ENCODE assay signal across 24 mouse cellular contexts in the genomic region with DNA sequence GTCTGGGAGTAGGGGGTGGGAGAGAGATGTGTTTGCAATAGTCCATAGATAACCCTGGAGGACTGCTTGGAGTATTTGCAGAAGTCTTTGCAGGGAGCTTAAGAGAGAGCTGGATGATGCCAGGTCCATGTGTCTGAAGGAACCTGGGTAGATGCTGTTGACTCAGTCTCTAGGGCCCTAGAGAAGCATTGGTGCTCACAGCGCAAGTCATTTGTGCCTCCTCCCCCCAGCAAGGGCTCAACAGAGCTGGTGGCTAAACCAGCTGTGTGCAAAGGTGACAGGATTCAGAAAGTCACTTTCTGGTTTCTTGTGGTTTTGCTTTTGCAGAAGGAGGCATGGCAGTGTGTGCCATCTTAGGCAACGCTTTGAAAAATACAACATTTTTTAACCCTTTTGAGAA. TPM values are rescaled to one million over a fixed set of nuclear protein-coding genes. Genes with fewer than 3 reads are reported as not detected.
DNase-seq lines count a peak whose midpoint lies in the region; ATAC-seq and TF ChIP-seq lines count a peak whose summit lies in the region.
"Had no signal": no experiment of that assay in that cellular context is flagged by ENCODE, and none has a peak within 500 bp of the region (broad histone marks: within the 10 kb centered on the region; RNA-seq: fewer than 3 reads in every experiment).

No protein-coding gene starts in this region.

- TF ChIP-seq EP300 in lung, postnatal 0 days (IDR thresholded peaks at IDR 0.05): no peak

- no peaks in the 10 kb centered on the region for H3K36me3 ChIP-seq in lung, postnatal 0 days (ENCODE audit: insufficient read depth, low read length)
- H3K36me3 ChIP-seq in splenic B cell, adult 2 months (ENCODE audit: control insufficient read depth, insufficient read depth, low read length, poor library complexity, severe bottlenecking): no peaks in the 10 kb centered on the region
- no peaks in the 10 kb centered on the region for H3K36me3 ChIP-seq in intestine, postnatal 0 days (ENCODE audit: control insufficient read depth, insufficient read depth)
- H3K36me3 ChIP-seq: embryonic facial prominence, embryonic 13.5 days; heart, embryonic 12.5 days; intestine, embryonic 15.5 days; kidney, embryonic 15.5 days; limb, embryonic 12.5 days; liver, embryonic 13.5 days; midbrain, embryonic 12.5 days; neural tube, embryonic 12.5 days had no signal

- no peak overlapping the region for H3K4me2 ChIP-seq in lung, postnatal 0 days (replicated peaks; ENCODE audit: low read depth, low read length)
- H3K4me2 ChIP-seq in intestine, postnatal 0 days (replicated peaks; ENCODE audit: low read depth): no peak overlapping the region
- H3K4me2 ChIP-seq: embryonic facial prominence, embryonic 13.5 days; heart, embryonic 12.5 days; hindbrain, embryonic 14.5 days; intestine, embryonic 15.5 days; kidney, embryonic 15.5 days; limb, embryonic 12.5 days; liver, embryonic 13.5 days; midbrain, embryonic 12.5 days; neural tube, embryonic 12.5 days had no signal

- WGBS in lung, postnatal 0 days: 49% methylated on average over 2 of the region's 2 CpGs
- WGBS in intestine, postnatal 0 days: 79% methylated on average over 2 of the region's 2 CpGs

- no peak overlapping the region for H3K27ac ChIP-seq in lung, postnatal 0 days (ENCODE audit: low read length)
- no peak overlapping the region for H3K27ac ChIP-seq in intestine, postnatal 0 days (ENCODE audit: low read depth, low read length)
- H3K27ac ChIP-seq: embryonic facial prominence, embryonic 13.5 days; hindbrain, embryonic 14.5 days; intestine, embryonic 15.5 days; kidney, embryonic 15.5 days; limb, embryonic 12.5 days; liver, embryonic 13.5 days; macrophage; midbrain, embryonic 12.5 days; neural tube, embryonic 12.5 days had no signal

- DNase-seq in lung, postnatal 0 days (ENCODE audit: low spot score): peak; percentile 36
- no peak for DNase-seq in lung, postnatal 4 days
- DNase-seq in splenic B cell, adult 2 months (ENCODE audit: low read depth, low spot score): peak; percentile 42
- peak; percentile 20 to 49 for DNase-seq in thymus, postnatal 36 days
- no peak for DNase-seq in cerebellum, adult 9-10 months
- DNase-seq in cerebellum, adult 18-20 months: no peak
- DNase-seq: adrenal gland, postnatal 36 days; cerebellum, adult 8-10 months; heart, postnatal 14 days; kidney, postnatal 4 days; liver, embryonic 13.5 days; right cerebral cortex, adult 18-20 months had no signal

- no peaks in the 10 kb centered on the region for H3K9me3 ChIP-seq in lung, postnatal 0 days (ENCODE audit: low read length)
- H3K9me3 ChIP-seq in intestine, postnatal 0 days (ENCODE audit: control insufficient read depth): no peaks in the 10 kb centered on the region
- H3K9me3 ChIP-seq: embryonic facial prominence, embryonic 13.5 days; heart, embryonic 12.5 days; intestine, embryonic 15.5 days; kidney, embryonic 15.5 days; limb, embryonic 12.5 days; liver, embryonic 13.5 days; midbrain, embryonic 12.5 days; neural tube, embryonic 12.5 days had no signal

- peak; percentile 50; the same call in 1 of the 2 replicates for ATAC-seq in lung, postnatal 0 days
- ATAC-seq in granulocyte monocyte progenitor cell, adult 5-6 weeks (replicated peaks; ENCODE audit: poor library complexity, severe bottlenecking): peak; percentile 22; the same call in 1 of the 2 replicates
- ATAC-seq in intestine, postnatal 0 days: no peak
- ATAC-seq: forebrain, embryonic 14.5 days; intestine, embryonic 15.5 days had no signal

- TF ChIP-seq CTCF in lung, postnatal 0 days (IDR thresholded peaks at IDR 0.05): no peak
- TF ChIP-seq CTCF in intestine, postnatal 0 days (IDR thresholded peaks at IDR 0.05; ENCODE audit: low read depth): no peak

- H3K4me1 ChIP-seq in lung, postnatal 0 days (ENCODE audit: insufficient read depth, low read depth, low read length): no peaks in the 10 kb centered on the region
- no peaks in the 10 kb centered on the region for H3K4me1 ChIP-seq in intestine, postnatal 0 days (replicated peaks; ENCODE audit: control insufficient read depth, insufficient read depth, low read length)
- H3K4me1 ChIP-seq: embryonic facial prominence, embryonic 13.5 days; heart, embryonic 12.5 days; intestine, embryonic 15.5 days; liver, embryonic 13.5 days; midbrain, embryonic 12.5 days; neural tube, embryonic 12.5 days had no signal

- no peak overlapping the region for H3K4me3 ChIP-seq in lung, postnatal 0 days (ENCODE audit: low read depth, low read length)
- H3K4me3 ChIP-seq in intestine, postnatal 0 days (ENCODE audit: low read depth, low read length): no peak overlapping the region
- H3K4me3 ChIP-seq: embryonic facial prominence, embryonic 13.5 days; heart, embryonic 12.5 days; intestine, embryonic 15.5 days; kidney, embryonic 15.5 days; limb, embryonic 12.5 days; liver, embryonic 13.5 days; midbrain, embryonic 12.5 days; neural tube, embryonic 12.5 days had no signal

- no peaks in the 10 kb centered on the region for H3K27me3 ChIP-seq in lung, postnatal 0 days (replicated peaks; ENCODE audit: insufficient read depth, low read length)
- no peaks in the 10 kb centered on the region for H3K27me3 ChIP-seq in splenic B cell, adult 2 months (ENCODE audit: control insufficient read depth, insufficient read depth, low read length, poor library complexity, severe bottlenecking)
- no peaks in the 10 kb centered on the region for H3K27me3 ChIP-seq in intestine, postnatal 0 days (replicated peaks; ENCODE audit: control insufficient read depth, insufficient read depth, low read length)
- H3K27me3 ChIP-seq: embryonic facial prominence, embryonic 13.5 days; heart, embryonic 12.5 days; intestine, embryonic 15.5 days; kidney, embryonic 15.5 days; limb, embryonic 12.5 days; liver, embryonic 13.5 days; midbrain, embryonic 12.5 days; neural tube, embryonic 12.5 days had no signal

- no peak overlapping the region for H3K9ac ChIP-seq in lung, postnatal 0 days (replicated peaks; ENCODE audit: low read depth)
- no peak overlapping the region for H3K9ac ChIP-seq in intestine, postnatal 0 days (ENCODE audit: low read depth, low read length)
- H3K9ac ChIP-seq: embryonic facial prominence, embryonic 13.5 days; heart, embryonic 12.5 days; hindbrain, embryonic 14.5 days; intestine, embryonic 15.5 days; kidney, embryonic 15.5 days; limb, embryonic 12.5 days; liver, embryonic 13.5 days; midbrain, embryonic 12.5 days; neural tube, embryonic 12.5 days had no signal

RNA-seq across cellular contexts. Expression of gene Vwa8, which starts 46.5 kb away (rescaled TPM):
- polyA plus RNA-seq in lung, postnatal 0 days (2015; fragmentation: Nextera tagmentation; extraction: Ambion mirVana): 8.8 and 9.1 TPM in 2 replicates
- 18.5 and 23.2 TPM in 2 replicates for total RNA-seq in granulocyte monocyte progenitor cell, adult 5-6 weeks (2014; fragmentation: Nextera tagmentation)
- 22.2 and 26.5 TPM in 2 replicates for total RNA-seq in granulocyte monocyte progenitor cell, adult 5-6 weeks (2017)
- 15.6 and 16.8 TPM in 2 replicates for polyA plus RNA-seq in intestine, postnatal 0 days (2015; fragmentation: Nextera tagmentation; extraction: Ambion mirVana)

Comparison
In these comparisons a context has a peak if more than half of its experiments do, and no peak if none do; other contexts are left out.
1. DNase-seq: peak in lung, postnatal 0 days (single experiment), splenic B cell, adult 2 months (single experiment) and thymus, postnatal 36 days (2 of 2); none in lung, postnatal 4 days (0 of 2), cerebellum, adult 9-10 months (single experiment) and cerebellum, adult 18-20 months (0 of 2).